Mouse (Mus musculus): ENCODE measurements around the gene Ufc1. TPM values are rescaled to one million over a fixed set of nuclear protein-coding genes. Genes with fewer than 3 reads are reported as not detected.
"Not testable (repeated sequence)": the region's sequence is repeated elsewhere in the genome, so short reads cannot be mapped to it uniquely, and the experiment has no call there.

Gene Ufc1
- 10 to 100 TPM; 74.0 to 84.4 TPM for polyA plus RNA-seq (2017; shearing (Covaris generic))

GRCm38 (mm10) chr1:171294298-171295062, at the start of gene Ufc1:
Gene Ufc1, minus strand, starts transcription at chr1:171295024.
- peak; percentile 95 for ATAC-seq

GRCm38 (mm10) chr1:171343922-171344677, 49.3 kb upstream of the Ufc1 start:
- ATAC-seq: no peak

- ATAC-seq: no peak
Observed at GRCm38 (mm10) chr1:171342262-171343207, 47.7 kb upstream of the Ufc1 start.

- no peak for ATAC-seq
Observed at GRCm38 (mm10) chr1:171330216-171330560, 35.4 kb upstream of the Ufc1 start.

GRCm38 (mm10) chr1:171329433-171330215, 34.8 kb upstream of the Ufc1 start:
- no peak for ATAC-seq

GRCm38 (mm10) chr1:171328839-171329432, 34.1 kb upstream of the Ufc1 start, which contains the start of gene Dedd:
Gene Dedd, plus strand, starts transcription at chr1:171329145.
- peak; percentile 93 for ATAC-seq

GRCm38 (mm10) chr1:171328244-171328643, 33.4 kb upstream of the Ufc1 start:
- ATAC-seq: no peak

GRCm38 (mm10) chr1:171326588-171326987, 31.8 kb upstream of the Ufc1 start:
- ATAC-seq: not testable (repeated sequence)

- ATAC-seq: no peak
Observed at GRCm38 (mm10) chr1:171325571-171325970, 30.7 kb upstream of the Ufc1 start.

GRCm38 (mm10) chr1:171322012-171322411, 27.2 kb upstream of the Ufc1 start:
- no peak for ATAC-seq

GRCm38 (mm10) chr1:171321415-171321814, 26.6 kb upstream of the Ufc1 start:
- peak; percentile 81 for ATAC-seq

GRCm38 (mm10) chr1:171320151-171320550, 25.3 kb upstream of the Ufc1 start:
- ATAC-seq: no peak

GRCm38 (mm10) chr1:171319748-171320147, 24.9 kb upstream of the Ufc1 start:
- no peak for ATAC-seq

GRCm38 (mm10) chr1:171309321-171309720, 14.5 kb upstream of the Ufc1 start:
- no peak for ATAC-seq

GRCm38 (mm10) chr1:171306157-171306556, 11.3 kb upstream of the Ufc1 start:
- not testable (repeated sequence) for ATAC-seq

- no peak for ATAC-seq
Observed at GRCm38 (mm10) chr1:171298226-171298625, 3.4 kb upstream of the Ufc1 start.

GRCm38 (mm10) chr1:171295063-171295402, 209 bp upstream of the Ufc1 start:
- peak; percentile 19 for ATAC-seq

GRCm38 (mm10) chr1:171293906-171294297, 922 bp downstream of the Ufc1 start:
- ATAC-seq: no peak

GRCm38 (mm10) chr1:171293351-171293750, 1.5 kb downstream of the Ufc1 start:
- ATAC-seq: no peak

GRCm38 (mm10) chr1:171288328-171288727, 6.5 kb downstream of the Ufc1 start:
- ATAC-seq: no peak

All from CD4-positive, CD25-positive, alpha-beta regulatory T cell, adult 4 months (primary cell).